Mouse (Mus musculus): ENCODE results near the gene Slc16a1. TPM values are rescaled to one million over a fixed set of nuclear protein-coding genes. Genes with fewer than 3 reads are reported as not detected.

The Slc16a1 gene
- polyA plus RNA-seq (2015; fragmentation: Nextera tagmentation; extraction: Ambion mirVana): 39.6 and 43.2 TPM in 2 replicates

GRCm38 (mm10) chr3:104638403-104638779 is at the start of gene Slc16a1:
Gene Slc16a1 (plus strand): TSS chr3:104638668.
- Histone ChIP-seq H3K4me1 (replicated peaks; ENCODE audit: insufficient read depth, low read length) (no peaks in the 10 kb centered on the region), H3K27me3 (ENCODE audit: insufficient read depth, low read length) (no peaks in the 10 kb centered on the region), H3K4me2 (ENCODE audit: low read length) (peak within 1 kb of the TSS; percentile 97), H3K4me3 (replicated peaks; ENCODE audit: low read depth, low read length) (peak within 1 kb of the TSS; percentile 75), H3K27ac (peak within 1 kb of the TSS; percentile 73; the same call in 1 of the 2 replicates), H3K9ac (ENCODE audit: low read depth, low read length) (peak within 1 kb of the TSS; percentile 71), H3K36me3 (ENCODE audit: insufficient read depth, low read length) (no peaks in the 10 kb centered on the region), H3K9me3 (replicated peaks; ENCODE audit: low read length) (no peaks in the 10 kb centered on the region)
- ATAC-seq (replicated peaks; ENCODE audit: low FRiP score, low read depth) (peak; percentile 97), DNase-seq (ENCODE audit: low spot score) (peak; percentile 95)
- no peak for TF ChIP-seq CTCF (IDR thresholded peaks at IDR 0.05; ENCODE audit: low read depth)
- 1% methylated on average over 36 of the region's 50 CpGs for WGBS

- Histone ChIP-seq H3K9me3 (replicated peaks; ENCODE audit: low read length) (no peaks in the 10 kb centered on the region), H3K36me3 (ENCODE audit: insufficient read depth, low read length) (no peaks in the 10 kb centered on the region), H3K9ac (ENCODE audit: low read depth, low read length) (no peak overlapping the region), H3K4me1 (replicated peaks; ENCODE audit: insufficient read depth, low read length) (no peaks in the 10 kb centered on the region), H3K27ac (no peak overlapping the region), H3K4me3 (replicated peaks; ENCODE audit: low read depth, low read length) (no peak overlapping the region), H3K27me3 (ENCODE audit: insufficient read depth, low read length) (no peaks in the 10 kb centered on the region), H3K4me2 (ENCODE audit: low read length) (no peak overlapping the region)
- WGBS: 45% methylated on average over 6 of the region's 6 CpGs
- no peak for DNase-seq (ENCODE audit: low spot score)
- 0 out of 2 replicates have a peak, but pooled peaks have one; percentile 24 for TF ChIP-seq CTCF (IDR thresholded peaks at IDR 0.05; ENCODE audit: low read depth)
- ATAC-seq (replicated peaks; ENCODE audit: low FRiP score, low read depth): no peak
Observed at GRCm38 (mm10) chr3:104596451-104597134, 41.9 kb upstream of the Slc16a1 start.

DNA sequence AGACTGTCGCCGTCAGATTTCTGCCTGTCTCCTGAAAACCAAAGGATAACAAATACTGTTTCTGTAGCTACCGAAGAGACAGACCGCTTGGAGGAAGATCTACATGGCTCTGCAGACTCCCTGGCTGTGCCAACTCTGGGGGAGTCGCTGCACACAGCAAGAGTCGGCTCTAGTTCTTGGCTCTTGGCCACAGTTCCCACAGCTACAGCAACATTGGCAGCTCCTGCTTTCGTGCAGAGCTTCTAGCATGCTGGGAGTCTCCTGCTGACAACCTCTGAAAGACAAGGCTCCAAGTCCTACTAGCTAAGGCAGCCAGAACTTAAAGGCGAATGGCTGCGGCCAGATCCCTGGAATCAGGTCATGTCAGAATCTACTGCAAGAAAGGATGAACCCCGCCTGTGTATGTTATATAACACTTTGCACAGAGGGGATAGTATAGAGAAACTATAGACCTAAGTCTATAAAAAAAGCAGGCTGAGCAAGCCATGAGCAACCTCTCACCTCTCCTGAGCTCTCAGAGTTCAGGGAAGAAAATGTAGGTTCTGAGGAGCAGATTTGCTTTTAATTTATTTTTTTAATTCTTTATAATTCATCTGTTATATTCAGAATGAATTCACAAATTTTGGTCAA is 41.2 kb upstream of the Slc16a1 start:
- H3K36me3 ChIP-seq (ENCODE audit: insufficient read depth, low read length): no peaks in the 10 kb centered on the region
- WGBS: 44% methylated on average over 10 of the region's 10 CpGs
- no peak overlapping the region for H3K4me3 ChIP-seq (replicated peaks; ENCODE audit: low read depth, low read length)
- no peak overlapping the region for H3K9ac ChIP-seq (ENCODE audit: low read depth, low read length)
- no peak overlapping the region for H3K4me2 ChIP-seq (ENCODE audit: low read length)
- no peak overlapping the region for H3K27ac ChIP-seq
- TF ChIP-seq CTCF (IDR thresholded peaks at IDR 0.05; ENCODE audit: low read depth): no peak
- H3K27me3 ChIP-seq (ENCODE audit: insufficient read depth, low read length): no peaks in the 10 kb centered on the region
- DNase-seq (ENCODE audit: low spot score): peak; percentile 39
- ATAC-seq (replicated peaks; ENCODE audit: low FRiP score, low read depth): no peak
- no peaks in the 10 kb centered on the region for H3K9me3 ChIP-seq (replicated peaks; ENCODE audit: low read length)
- H3K4me1 ChIP-seq (replicated peaks; ENCODE audit: insufficient read depth, low read length): no peaks in the 10 kb centered on the region

- H3K4me3 ChIP-seq (replicated peaks; ENCODE audit: low read depth, low read length): no peak overlapping the region
- H3K27me3 ChIP-seq (ENCODE audit: insufficient read depth, low read length): no peaks in the 10 kb centered on the region
- ATAC-seq (replicated peaks; ENCODE audit: low FRiP score, low read depth): peak; percentile 93
- H3K4me2 ChIP-seq (ENCODE audit: low read length): no peak overlapping the region
- no peak overlapping the region for H3K9ac ChIP-seq (ENCODE audit: low read depth, low read length)
- H3K9me3 ChIP-seq (replicated peaks; ENCODE audit: low read length): no peaks in the 10 kb centered on the region
- H3K27ac ChIP-seq: peak overlapping the region; percentile 60
- DNase-seq (ENCODE audit: low spot score): peak; percentile 51
- no peaks in the 10 kb centered on the region for H3K4me1 ChIP-seq (replicated peaks; ENCODE audit: insufficient read depth, low read length)
- no peaks in the 10 kb centered on the region for H3K36me3 ChIP-seq (ENCODE audit: insufficient read depth, low read length)
- TF ChIP-seq CTCF (IDR thresholded peaks at IDR 0.05; ENCODE audit: low read depth): no peak
- 39% methylated on average over 20 of the region's 20 CpGs for WGBS
Observed at GRCm38 (mm10) chr3:104599296-104600150, 38.9 kb upstream of the Slc16a1 start.

- DNase-seq (ENCODE audit: low spot score) (no peak), ATAC-seq (replicated peaks; ENCODE audit: low FRiP score, low read depth) (no peak)
- no peak for TF ChIP-seq CTCF (IDR thresholded peaks at IDR 0.05; ENCODE audit: low read depth)
- H3K27me3 ChIP-seq (ENCODE audit: insufficient read depth, low read length): no peaks in the 10 kb centered on the region
- no peaks in the 10 kb centered on the region for H3K4me1 ChIP-seq (replicated peaks; ENCODE audit: insufficient read depth, low read length)
- H3K27ac ChIP-seq: no peak overlapping the region
- no peaks in the 10 kb centered on the region for H3K36me3 ChIP-seq (ENCODE audit: insufficient read depth, low read length)
- no peak overlapping the region for H3K9ac ChIP-seq (ENCODE audit: low read depth, low read length)
- H3K4me3 ChIP-seq (replicated peaks; ENCODE audit: low read depth, low read length): no peak overlapping the region
- H3K9me3 ChIP-seq (replicated peaks; ENCODE audit: low read length): no peaks in the 10 kb centered on the region
- 71% methylated on average over 3 of the region's 3 CpGs for WGBS
- no peak overlapping the region for H3K4me2 ChIP-seq (ENCODE audit: low read length)
Observed at GRCm38 (mm10) chr3:104600691-104601090, 37.8 kb upstream of the Slc16a1 start.

- 92% methylated on average over 4 of the region's 4 CpGs for WGBS
- DNase-seq (ENCODE audit: low spot score) (no peak), ATAC-seq (replicated peaks; ENCODE audit: low FRiP score, low read depth) (no peak)
- Histone ChIP-seq H3K27me3 (ENCODE audit: insufficient read depth, low read length) (no peaks in the 10 kb centered on the region), H3K4me2 (ENCODE audit: low read length) (no peak overlapping the region), H3K9ac (ENCODE audit: low read depth, low read length) (no peak overlapping the region), H3K27ac (no peak overlapping the region), H3K9me3 (replicated peaks; ENCODE audit: low read length) (no peaks in the 10 kb centered on the region), H3K4me1 (replicated peaks; ENCODE audit: insufficient read depth, low read length) (no peaks in the 10 kb centered on the region), H3K36me3 (ENCODE audit: insufficient read depth, low read length) (no peaks in the 10 kb centered on the region), H3K4me3 (replicated peaks; ENCODE audit: low read depth, low read length) (no peak overlapping the region)
- no peak for TF ChIP-seq CTCF (IDR thresholded peaks at IDR 0.05; ENCODE audit: low read depth)
Observed at GRCm38 (mm10) chr3:104601680-104602079, 36.8 kb upstream of the Slc16a1 start.

Measured in kidney, postnatal 0 days (tissue).